Mouse (Mus musculus): ENCODE data around the gene Lrrc43.

- no peak for TF ChIP-seq POLR2A (IDR thresholded peaks at IDR 0.05; ENCODE audit: low read depth, low read length)
- TF ChIP-seq ZKSCAN1 (IDR thresholded peaks at IDR 0.05; ENCODE audit: borderline replicate concordance, low read depth, low read length) = no peak
- no peak for TF ChIP-seq CHD1 (IDR thresholded peaks at IDR 0.05; ENCODE audit: low read depth, low read length)
- TF ChIP-seq CTCF (conservative IDR thresholded peaks at IDR 0.05 in 1 of 2, IDR thresholded peaks at IDR 0.05 in 1 of 2; ENCODE audit: low read depth in 2 of 2, low read length in 2 of 2) = no peak
- TF ChIP-seq KAT2A (IDR thresholded peaks at IDR 0.05; ENCODE audit: insufficient replicate concordance, low read length) = no peak
- TF ChIP-seq MAFK (IDR thresholded peaks at IDR 0.05; ENCODE audit: insufficient replicate concordance, low read length) = no peak
- TF ChIP-seq RAD21 (IDR thresholded peaks at IDR 0.05; ENCODE audit: low read depth, low read length) = no peak
Measured at GRCm38 (mm10) chr5:123520666-123521065, 31.6 kb downstream of the Lrrc43 start.
